Mouse (Mus musculus) stomach, embryonic 14.5 days (tissue): Measurements from ENCODE around the gene Ccdc84. TPM values are rescaled to one million over a fixed set of nuclear protein-coding genes. Genes with fewer than 3 reads are reported as not detected.
"Not testable (repeated sequence)": the region's sequence is repeated elsewhere in the genome, so short reads cannot be mapped to it uniquely, and the experiment has no call there.

ENCODE experiments used
- ATAC-seq: fragments of 200-750 bp; cut with Nextera tagmentation; 2 replicates; pipeline ENCODE4 v1.8.0; 2017; ENCODE audit warnings: low read depth, moderate TSS enrichment; ENCODE audit not compliant: insufficient number of reproducible peaks, insufficient read depth, low FRiP score
- H3K27ac ChIP-seq: fragments of 300-500 bp; sonication (generic); 2 replicates; pipeline ENCODE4 v1.5.1; 2014; ENCODE audit warnings: mild to moderate bottlenecking, low read length, moderate library complexity, mixed read lengths
- H3K27me3 ChIP-seq: fragments of 300-500 bp; sonication (generic); 2 replicates; pipeline ENCODE4 v1.6.1; 2014; ENCODE audit warnings: low read length, control low read depth, mixed read lengths; ENCODE audit not compliant: control insufficient read depth, insufficient read depth
- H3K36me3 ChIP-seq: fragments of 300-500 bp; sonication (generic); 2 replicates; pipeline ENCODE4 v1.6.1; 2014; ENCODE audit warnings: mild to moderate bottlenecking, control low read depth, low read length, moderate library complexity, mixed read lengths; ENCODE audit not compliant: control insufficient read depth, insufficient read depth
- H3K4me1 ChIP-seq: fragments of 300-500 bp; sonication (generic); 2 replicates; pipeline ENCODE4 v1.6.1; 2014; ENCODE audit warnings: low read length, control low read depth, mixed read lengths; ENCODE audit not compliant: control insufficient read depth, insufficient read depth
- H3K4me2 ChIP-seq: fragments of 300-500 bp; sonication (generic); replicated peaks from 2 replicates; pipeline ENCODE4 v1.6.1; 2014; ENCODE audit warnings: low read depth, low read length, control low read depth
- H3K4me3 ChIP-seq: fragments of 300-500 bp; sonication (generic); 2 replicates; pipeline ENCODE4 v1.5.1; 2014; ENCODE audit warnings: low read depth, low read length, control low read depth
- H3K9ac ChIP-seq: fragments of 300-500 bp; sonication (generic); replicated peaks from 2 replicates; pipeline ENCODE4 v1.6.1; 2014; ENCODE audit warnings: low read depth, mild to moderate bottlenecking, control low read depth, low read length, moderate library complexity, mixed read lengths
- H3K9me3 ChIP-seq: fragments of 300-500 bp; sonication (generic); 2 replicates; pipeline ENCODE4 v1.6.1; 2016; ENCODE audit warnings: low read depth, low read length, control low read depth; ENCODE audit not compliant: control insufficient read depth
- WGBS: fragments of 180-500 bp; shearing (Covaris S2); extraction: QIAGEN DNeasy Blood & Tissue Kit; methylation state at CpG from one replicate; pipeline ENCODE4 v1.1.7; 2014; 5-methylcytosine and 5-hydroxymethylcytosine counted together
- microRNA-seq: library from miRNA; unstranded; fragments of <30 nt; microRNA quantifications from one replicate; pipeline ENCODE4, GENCODE M21; 2016
- polyA plus RNA-seq: library from polyadenylated mRNA; unstranded; fragments of >200 nt; fragmentation: Nextera tagmentation; extraction: Ambion mirVana; gene quantifications from 2 replicates; pipeline ENCODE4 v1.2.1, GENCODE M21; 2014

The Ccdc84 gene
- polyA plus RNA-seq, 1 experiment from 2014 or later = 27.0 TPM

DNA sequence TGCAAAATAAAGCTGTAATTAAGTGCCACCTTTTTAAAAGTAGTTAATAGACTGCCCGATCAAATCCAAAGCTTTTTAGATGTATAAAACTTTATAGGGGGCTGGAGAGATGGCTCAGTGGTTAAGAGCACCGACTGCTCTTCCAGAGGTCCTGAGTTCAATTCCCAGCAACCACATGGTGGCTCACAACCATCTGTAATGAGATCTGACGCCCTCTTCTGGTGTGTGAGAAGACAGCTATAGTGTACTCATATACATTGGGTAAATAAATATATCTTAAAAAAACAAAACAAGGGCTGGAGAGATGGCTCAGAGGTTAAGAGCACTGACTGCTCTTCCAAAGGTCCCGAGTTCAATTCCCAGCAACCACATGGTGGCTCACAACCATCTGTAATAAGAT lies 56.4 kb downstream of the Ccdc84 start:
- H3K9ac ChIP-seq, ATAC-seq: not testable (repeated sequence)
- WGBS = 43% methylated on average over 4 of the region's 4 CpGs

GRCm38 (mm10) chr9:44361190-44361917 lies 57.0 kb downstream of the Ccdc84 start, which contains the start of gene Vps11:
Gene Vps11 (minus strand): TSS chr9:44361670.
- peak; percentile 96 for ATAC-seq
- Histone ChIP-seq H3K36me3 (peaks cover 24% of the 10 kb centered on the region), H3K4me1 (peaks cover 5% of the 10 kb centered on the region; the same call in 1 of the 2 replicates), H3K9me3 (no peaks in the 10 kb centered on the region), H3K27me3 (no peaks in the 10 kb centered on the region), H3K4me2 (peak within 1 kb of the TSS; percentile 84), H3K9ac (peak within 1 kb of the TSS; percentile 57), H3K27ac (peak within 1 kb of the TSS; percentile 23; the same call in 1 of the 2 replicates), H3K4me3 (peak within 1 kb of the TSS; percentile 85)
- under 1% methylated on average over 44 of the region's 44 CpGs for whole genome bisulfite sequencing

More for the DNA sequence above, 56.4 kb downstream of the Ccdc84 start:
- Histone ChIP-seq H3K4me2 (peak overlapping the region; percentile 84), H3K4me3 (peak overlapping the region; percentile 85), H3K36me3 (peaks cover 19% of the 10 kb centered on the region)
- H3K9me3 ChIP-seq, H3K4me1 ChIP-seq, H3K27ac ChIP-seq, H3K27me3 ChIP-seq: not testable (repeated sequence)

Small RNAs within 50 kb of the gene (microRNA-seq; reads per million reads assigned to microRNA genes)
- gene Mir7085 = not detected

Other genes starting within 250 kb of the Ccdc84 start
- gene Cbl, start 184.5 kb downstream of the Ccdc84 start, polyA plus RNA-seq = 18.5 and 19.9 TPM in 2 replicates
- gene Ccdc153, start 177.9 kb downstream of the Ccdc84 start, polyA plus RNA-seq = not detected in 2 replicates
- 0.12 and 0.27 TPM in 2 replicates for gene Pdzd3, start 167.1 kb downstream of the Ccdc84 start, polyA plus RNA-seq
- gene Nlrx1, start 150.0 kb downstream of the Ccdc84 start, polyA plus RNA-seq = 7.2 and 8.4 TPM in 2 replicates
- 5.1 and 5.9 TPM in 2 replicates for gene Abcg4, start 130.0 kb downstream of the Ccdc84 start, polyA plus RNA-seq
- 21.3 and 23.4 TPM in 2 replicates for gene Hinfp, start 112.9 kb downstream of the Ccdc84 start, polyA plus RNA-seq
- 5.7 and 9.6 TPM in 2 replicates for gene C2cd2l, start 98.3 kb downstream of the Ccdc84 start, polyA plus RNA-seq
- gene Dpagt1, start 92.5 kb downstream of the Ccdc84 start, polyA plus RNA-seq = 44.5 and 46.7 TPM in 2 replicates
- gene H2afx, start 83.9 kb downstream of the Ccdc84 start, polyA plus RNA-seq = 289 and 335 TPM in 2 replicates
- gene Hmbs, start 74.3 kb downstream of the Ccdc84 start, polyA plus RNA-seq = 112 and 130 TPM in 2 replicates
- gene Vps11, start 56.9 kb downstream of the Ccdc84 start, polyA plus RNA-seq = 24.5 and 25.4 TPM in 2 replicates
- gene Hyou1, start 39.1 kb downstream of the Ccdc84 start, polyA plus RNA-seq = 22.1 and 29.4 TPM in 2 replicates
- gene Slc37a4, start 21.7 kb downstream of the Ccdc84 start, polyA plus RNA-seq = 22.3 and 23.7 TPM in 2 replicates
- 2,532 and 2,694 TPM in 2 replicates for gene Rps25, start 11.4 kb downstream of the Ccdc84 start, polyA plus RNA-seq
- 118 and 123 TPM in 2 replicates for gene Trappc4, start 11.0 kb downstream of the Ccdc84 start, polyA plus RNA-seq
- not detected in 2 replicates for gene Foxr1, start 22.6 kb upstream of the Ccdc84 start, polyA plus RNA-seq
- 25.9 and 26.4 TPM in 2 replicates for gene Upk2, start 36.4 kb upstream of the Ccdc84 start, polyA plus RNA-seq
- 15.4 and 16.3 TPM in 2 replicates for gene Bcl9l, start 64.3 kb upstream of the Ccdc84 start, polyA plus RNA-seq
- gene Cxcr5, start 143.3 kb upstream of the Ccdc84 start, polyA plus RNA-seq = 0.13 and 0.27 TPM in 2 replicates
- 31.1 and 39.0 TPM in 2 replicates for gene Ddx6, start 186.3 kb upstream of the Ccdc84 start, polyA plus RNA-seq